Mouse (Mus musculus) heart, postnatal 0 days (tissue): ENCODE measurements around the gene Tbxas1.

Experiments used
- CTCF ChIP-seq: IDR thresholded peaks from 2 replicates; pipeline ENCODE4 v1.5.1; 2016; ENCODE audit warnings: antibody characterized with exemption, control low read depth, low read depth
- EP300 ChIP-seq: IDR thresholded peaks from 2 replicates; pipeline ENCODE4 v1.6.1; 2016; ENCODE audit warnings: antibody characterized with exemption, low read depth

DNA sequence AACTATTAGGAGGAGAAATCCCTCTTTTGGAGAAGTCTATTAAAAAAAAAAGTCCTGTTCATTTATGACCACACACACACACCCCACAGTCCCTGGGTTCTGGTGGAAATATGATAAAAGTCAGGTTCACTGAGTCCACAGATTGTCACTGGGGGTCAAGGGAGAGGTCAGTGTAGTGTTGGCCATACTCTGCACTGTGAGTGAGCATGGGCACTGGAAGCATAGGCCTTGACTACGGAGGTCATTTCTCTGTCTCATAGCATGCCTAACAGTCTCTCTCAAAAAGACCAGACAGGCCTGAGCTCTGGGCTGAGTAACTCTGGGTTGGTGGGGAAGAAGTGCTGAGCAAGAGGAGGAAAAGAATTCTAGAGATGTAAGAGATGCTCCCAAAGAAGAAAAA lies 1.9 kb upstream of the Tbxas1 start:
- TF ChIP-seq CTCF (no peak; the same call in 1 of the 2 replicates), EP300 (no peak)
